Mouse (Mus musculus) left cerebral cortex, adult 11 months (tissue): ENCODE measurements around the gene Vangl2.

Experiments used
- DNase-seq: peaks from one replicate; pipeline ENCODE4 v3.0.0; 2022; ENCODE audit warnings: low spot score

The Vangl2 gene

GRCm38 (mm10) chr1:172027809-172028102 lies 488 bp downstream of the Vangl2 start:
- DNase-seq, result no peak

DNA sequence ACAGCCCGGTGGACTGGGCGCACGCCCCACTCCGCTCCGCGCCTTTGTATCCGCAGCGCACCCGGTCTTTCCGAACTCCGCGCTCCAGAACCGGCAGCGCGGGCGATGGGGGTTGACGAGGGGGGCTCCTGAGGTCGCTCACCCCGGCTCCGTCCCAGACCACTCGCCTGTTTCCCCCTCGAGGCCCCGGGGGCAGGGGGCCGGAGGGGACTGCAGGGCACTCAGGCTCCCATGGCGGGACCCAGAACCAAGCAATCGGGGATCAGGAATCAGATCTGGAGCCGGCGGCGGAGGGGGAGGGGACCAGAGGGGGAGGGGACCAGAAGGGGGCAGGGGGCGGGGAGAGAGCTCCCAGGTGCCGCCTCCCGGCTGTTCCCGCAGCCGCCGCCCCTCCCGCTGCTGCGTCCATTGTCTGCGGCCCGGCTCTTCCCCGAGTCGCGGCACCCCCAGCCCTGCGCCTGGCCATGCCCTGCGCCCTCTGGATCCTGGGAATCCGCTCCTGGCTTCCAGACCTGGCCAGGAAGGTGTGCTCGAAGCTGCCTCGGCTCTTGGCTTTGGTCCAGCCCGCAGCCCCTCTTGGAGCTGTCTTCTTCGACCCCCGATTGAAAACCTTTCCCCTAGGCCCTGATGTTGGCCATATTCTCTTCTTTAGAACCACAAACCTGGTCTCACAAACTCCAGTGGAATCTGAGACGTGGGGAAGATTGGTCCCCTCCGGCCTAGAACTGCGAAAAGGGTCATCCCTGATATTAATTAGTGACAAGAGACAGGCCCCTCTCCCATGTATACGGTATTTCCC lies 1.0 kb downstream of the Vangl2 start:
- peak; percentile 66 for DNase-seq

DNA sequence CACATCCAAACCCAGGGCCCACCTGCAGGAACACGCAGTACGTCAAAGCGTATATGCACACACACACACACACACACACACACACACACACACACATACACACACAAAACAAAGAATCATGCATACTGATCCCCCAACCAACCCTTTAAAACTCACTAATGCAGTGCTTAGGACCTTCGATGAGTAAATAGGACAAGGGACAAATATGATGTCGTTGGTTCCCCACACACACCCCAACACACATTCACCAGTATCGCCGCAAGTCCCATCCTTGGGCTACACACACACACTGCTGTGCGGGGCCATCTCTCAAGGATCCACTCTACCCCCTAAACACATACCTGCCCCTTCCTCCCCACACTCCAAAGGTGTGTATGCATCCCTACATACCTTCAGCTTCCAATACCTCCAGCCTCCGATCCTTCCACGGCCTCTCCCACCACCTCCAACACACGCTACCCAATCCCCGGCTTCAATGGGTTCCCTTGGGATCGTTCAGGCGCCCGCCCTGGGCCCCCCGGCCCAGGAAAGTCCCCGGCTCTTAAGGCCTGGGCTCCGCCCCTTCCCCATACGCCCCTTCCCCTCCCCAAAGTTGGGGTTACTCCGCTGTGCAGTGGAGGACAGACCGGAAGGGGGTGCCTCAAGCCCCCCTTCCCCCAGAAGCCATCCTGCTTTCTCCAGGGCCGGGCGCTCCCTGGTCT lies 1.9 kb downstream of the Vangl2 start:
- DNase-seq, result no peak

DNA sequence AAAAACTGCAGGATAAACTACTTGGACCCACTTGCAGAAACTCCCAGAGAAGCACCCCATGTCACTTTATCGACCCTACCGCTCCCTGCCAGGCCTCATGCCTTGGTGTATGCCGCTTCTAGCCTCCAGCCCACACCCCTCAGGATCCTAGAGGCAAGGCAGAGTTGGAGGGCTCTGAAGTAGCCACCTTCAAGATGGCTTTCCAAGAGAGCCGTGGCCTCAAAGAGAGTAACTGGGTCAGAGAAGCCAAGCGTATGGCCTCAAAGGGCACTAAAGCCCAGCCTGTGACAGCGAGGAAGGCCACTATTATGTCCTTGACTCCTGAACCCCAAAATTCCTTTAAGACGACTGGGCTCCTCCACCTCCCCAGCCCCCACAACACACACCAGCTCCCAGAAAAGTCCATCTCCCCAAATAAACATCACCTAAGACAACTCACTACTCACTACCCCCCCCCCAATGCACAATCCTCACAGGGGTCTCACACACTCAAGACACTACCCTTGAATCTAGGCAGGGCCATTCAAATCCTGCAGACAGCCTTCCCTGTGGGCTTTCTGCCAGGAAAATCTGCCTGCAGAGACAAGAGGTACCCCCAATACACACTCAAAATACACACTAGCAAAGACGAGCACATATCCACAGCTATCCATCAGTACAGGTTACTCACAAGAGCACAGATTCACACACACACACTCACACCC lies 2.9 kb downstream of the Vangl2 start:
- DNase-seq, result no peak

- no peak for DNase-seq
These were observed 3.9 kb downstream of the Vangl2 start for GRCm38 (mm10) chr1:172024140-172024895.

DNA sequence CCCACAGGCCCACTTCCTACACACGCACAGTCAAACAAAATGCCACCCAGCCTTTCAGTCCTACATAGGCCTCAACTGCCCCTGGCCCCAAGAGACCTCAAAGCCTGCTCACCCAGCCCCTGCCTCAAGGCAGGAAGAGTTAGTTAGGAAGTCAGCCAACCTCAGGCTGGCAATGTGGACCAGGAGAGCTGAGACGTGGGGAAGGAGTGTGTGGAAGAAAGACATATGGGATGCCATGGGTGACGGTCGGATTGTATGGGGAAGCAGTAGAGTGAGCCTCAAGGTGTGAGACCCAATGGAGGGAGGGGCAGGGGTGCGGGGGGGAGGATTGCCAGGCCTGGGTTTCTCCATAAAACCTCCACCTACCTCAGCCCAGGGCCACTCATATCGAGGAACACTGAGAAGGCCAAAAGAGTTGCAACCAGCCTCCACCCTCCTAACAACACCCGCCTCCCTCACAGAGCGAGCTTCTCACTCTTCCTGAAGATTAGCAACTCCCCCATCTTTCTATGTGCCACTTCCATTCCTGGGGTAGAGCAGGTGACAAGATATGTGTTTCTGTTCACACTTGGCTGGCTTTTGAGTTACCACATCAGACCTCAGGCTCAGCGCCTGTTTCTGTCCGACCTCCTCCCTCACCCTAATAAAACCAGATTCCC lies 8.3 kb downstream of the Vangl2 start:
- DNase-seq, result no peak

- DNase-seq, result no peak
These were observed 8.9 kb downstream of the Vangl2 start for GRCm38 (mm10) chr1:172019339-172019738.

DNA sequence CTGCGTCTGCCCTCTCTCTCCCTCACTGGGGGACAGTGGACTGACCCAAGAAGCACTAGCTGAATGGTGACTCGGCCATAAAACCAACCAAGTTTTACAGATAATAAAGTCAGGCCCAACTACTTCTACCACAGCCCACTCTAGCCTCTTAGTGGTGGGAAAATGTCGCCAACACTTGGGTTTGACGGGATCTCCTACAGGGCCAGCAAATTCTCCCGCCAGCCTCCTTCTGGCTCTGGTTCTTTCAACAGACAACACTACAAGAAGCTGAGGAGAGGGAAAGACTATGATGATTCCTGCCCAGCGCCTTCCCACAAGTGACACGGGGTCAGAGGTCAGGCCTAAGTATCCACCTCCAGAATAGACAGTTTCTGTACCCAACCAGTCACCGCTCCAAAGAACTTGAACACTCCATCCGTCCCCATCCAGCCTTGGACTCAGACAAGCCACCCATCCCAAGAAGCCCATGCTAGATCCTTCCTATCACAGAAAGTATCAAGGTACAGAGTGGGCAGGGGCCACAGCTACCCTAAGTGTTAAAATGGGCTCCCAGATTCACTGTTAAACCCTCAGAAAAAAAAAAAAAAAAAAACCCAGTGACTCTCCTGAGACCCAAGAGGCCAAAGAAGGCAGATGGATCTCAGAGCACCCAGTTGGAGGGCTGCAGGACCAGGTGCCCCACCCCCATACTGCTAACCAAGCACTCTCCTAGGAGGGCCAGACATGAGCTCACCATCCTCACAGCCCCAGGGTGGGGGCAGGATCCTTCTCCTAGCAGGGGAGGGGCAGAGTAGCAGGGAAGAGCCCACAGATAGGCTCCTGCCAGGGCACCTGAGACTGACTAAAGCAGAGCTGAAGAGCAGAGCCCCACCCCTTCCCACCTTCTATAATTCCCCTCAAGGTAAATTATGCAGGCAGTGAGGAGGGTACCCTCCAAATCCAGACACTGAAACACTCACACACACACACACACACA lies 9.6 kb downstream of the Vangl2 start:
- DNase-seq, result no peak

DNA sequence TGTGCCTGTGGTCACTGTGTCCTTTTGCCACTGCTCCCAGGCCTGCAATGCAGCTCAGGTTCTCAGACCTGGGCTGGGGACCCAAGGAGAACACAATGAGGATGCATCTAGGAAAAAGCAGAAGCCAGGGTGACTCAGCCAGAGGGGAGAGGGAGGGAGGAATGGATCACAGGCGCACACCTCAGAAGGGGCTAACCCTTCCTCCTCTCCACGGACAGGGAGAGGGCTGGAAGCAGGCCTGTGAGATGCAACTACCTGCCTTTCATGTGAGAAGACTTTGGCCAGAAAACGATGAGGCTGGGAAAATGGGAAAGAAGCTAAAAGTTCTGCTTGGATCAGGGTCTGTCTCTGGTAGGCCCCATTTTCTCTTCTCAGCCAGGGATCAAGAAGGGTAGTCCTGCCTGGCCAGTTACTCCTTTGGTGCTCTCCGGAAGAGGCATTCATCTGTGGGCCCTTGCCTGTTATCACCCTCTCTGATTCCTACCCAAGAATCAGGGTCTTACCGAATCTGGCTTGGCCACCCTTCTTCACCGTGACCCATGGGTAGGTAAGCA lies 10.7 kb downstream of the Vangl2 start:
- DNase-seq, result no peak

DNA sequence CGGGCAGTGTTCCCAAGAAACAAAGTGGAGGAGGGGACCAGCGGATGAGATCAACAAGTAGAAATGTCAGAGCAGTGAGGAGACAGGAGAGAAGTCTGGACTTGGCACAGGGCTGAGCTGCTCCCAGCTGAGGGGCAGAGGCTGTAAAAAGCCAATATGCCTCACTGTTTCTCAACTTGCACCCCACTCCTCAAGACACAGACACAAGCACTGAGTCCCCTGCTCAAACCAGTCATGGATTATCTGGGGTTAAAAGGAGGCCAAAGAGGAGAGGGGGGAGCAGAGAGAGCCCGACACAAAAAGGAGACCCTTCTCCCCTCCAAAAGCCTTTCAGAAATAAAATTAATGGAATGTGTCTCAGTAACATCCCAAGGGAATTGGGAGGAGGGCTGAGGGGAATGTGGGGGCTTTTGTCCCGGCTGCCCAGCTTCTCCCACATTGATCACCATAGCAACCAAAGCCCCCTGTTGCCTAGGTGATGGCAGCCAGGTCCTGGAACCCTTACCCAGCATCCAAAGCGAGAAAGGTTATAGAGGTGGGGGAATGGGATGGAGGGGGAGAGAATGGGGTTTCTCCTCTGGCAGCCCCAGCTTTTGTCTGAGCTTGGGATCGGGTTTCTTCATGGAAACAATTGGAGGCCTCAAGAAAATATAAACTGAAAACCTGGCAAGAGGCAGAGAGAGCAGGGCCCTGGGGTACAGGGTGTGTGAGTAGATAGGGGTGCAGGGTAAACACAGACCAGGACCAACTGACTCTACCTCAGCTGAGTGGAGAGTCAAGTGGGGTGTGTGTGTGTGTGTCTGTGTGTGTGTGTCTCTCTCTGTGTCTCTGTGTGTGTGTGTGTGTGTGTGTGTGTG lies 11.4 kb downstream of the Vangl2 start:
- no peak for DNase-seq

- DNase-seq, result no peak
These were observed 12.2 kb downstream of the Vangl2 start for GRCm38 (mm10) chr1:172016031-172016430.

DNA sequence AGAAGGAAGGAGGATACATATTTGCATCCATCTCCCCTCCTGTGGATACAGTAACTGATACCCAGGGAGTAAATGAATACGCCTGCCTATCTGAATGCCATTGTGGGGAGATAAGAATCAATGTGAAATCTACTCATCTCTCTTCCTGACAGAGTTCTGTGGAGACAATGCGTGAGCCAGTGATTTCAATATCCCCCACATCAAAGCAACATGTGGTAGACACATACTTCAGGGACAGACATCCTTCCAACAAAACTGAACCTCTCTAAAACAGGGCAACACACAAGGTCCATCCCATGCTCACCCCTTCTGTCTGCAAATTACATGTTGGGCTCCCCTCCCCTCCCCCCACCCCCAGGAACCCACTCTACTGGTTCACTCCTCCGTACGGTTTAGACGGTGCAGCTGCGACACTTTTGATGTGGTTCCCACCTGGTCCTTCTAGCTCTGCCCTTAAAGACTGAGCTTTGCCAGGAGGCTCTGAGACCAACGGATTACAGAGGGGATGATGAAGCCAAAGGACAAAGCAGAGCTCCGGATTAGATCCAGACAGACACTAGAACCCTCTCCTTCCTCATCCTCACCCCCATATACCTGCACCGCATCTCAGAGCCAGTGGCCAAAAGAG lies 12.8 kb downstream of the Vangl2 start:
- DNase-seq, result no peak

DNA sequence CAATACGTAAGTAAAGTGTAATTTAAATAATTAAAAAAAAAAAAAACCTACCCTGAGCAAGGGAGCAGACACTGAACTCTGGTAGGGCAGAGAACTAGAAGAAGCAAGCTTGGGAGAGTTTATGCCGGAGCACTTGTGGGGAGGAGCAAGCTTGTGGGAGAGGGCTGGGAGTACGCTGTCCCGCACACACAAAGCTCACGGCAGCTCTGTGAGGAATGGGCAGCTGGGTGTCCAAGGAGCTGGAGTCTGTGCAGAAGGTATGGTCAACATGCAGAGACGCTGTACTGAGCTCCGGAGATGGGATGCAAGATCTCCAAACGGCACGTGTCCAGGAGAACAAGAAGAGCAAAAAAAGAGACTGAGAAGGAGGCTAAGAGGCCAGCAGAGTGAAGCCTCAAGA lies 13.5 kb downstream of the Vangl2 start:
- DNase-seq, result no peak

- DNase-seq, result no peak
These were observed 16.2 kb downstream of the Vangl2 start for GRCm38 (mm10) chr1:172012030-172012429.

GRCm38 (mm10) chr1:172010042-172010824 lies 18.0 kb downstream of the Vangl2 start:
- DNase-seq, result no peak

GRCm38 (mm10) chr1:172009406-172009805 lies 18.8 kb downstream of the Vangl2 start:
- no peak for DNase-seq

- no peak for DNase-seq
These were observed 19.9 kb downstream of the Vangl2 start for GRCm38 (mm10) chr1:172008351-172008750.

DNA sequence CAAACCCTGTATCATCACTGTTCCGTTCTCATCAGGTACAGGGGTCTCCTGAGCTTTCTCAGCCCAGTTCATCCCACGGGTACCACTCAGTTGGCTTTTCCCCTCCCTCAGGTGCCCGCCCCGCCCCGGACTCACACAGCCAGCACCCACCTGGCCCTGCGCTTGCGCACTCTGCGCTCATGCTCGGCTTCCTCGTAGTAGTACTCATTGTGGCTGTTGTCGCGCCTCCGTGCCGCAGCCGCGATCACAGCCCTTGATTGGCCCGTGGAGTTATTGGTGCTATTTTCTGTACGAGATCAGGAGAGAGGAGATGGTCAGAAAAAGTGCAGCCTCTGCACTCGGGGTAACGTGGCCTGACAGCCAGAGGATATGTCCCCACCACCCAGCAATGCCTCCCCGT lies 20.5 kb downstream of the Vangl2 start:
- no peak for DNase-seq
